Mouse (Mus musculus) midbrain, embryonic 10.5 days (tissue): ENCODE results near the gene Lipc. TPM values are rescaled to one million over a fixed set of nuclear protein-coding genes. Genes with fewer than 3 reads are reported as not detected.

Experiments
- DNase-seq: peaks from one replicate; pipeline ENCODE4 v3.0.0-alpha.2; 2017; ENCODE audit warnings: low spot score
- H3K27ac ChIP-seq: fragments of 300-500 bp; sonication (generic); replicated peaks from 2 replicates; pipeline ENCODE4 v1.5.1; 2016; ENCODE audit warnings: mild to moderate bottlenecking
- H3K27me3 ChIP-seq: fragments of 300-500 bp; sonication (generic); 2 replicates; pipeline ENCODE4 v1.6.1; 2016; ENCODE audit warnings: low read depth, mild to moderate bottlenecking; ENCODE audit not compliant: poor library complexity, severe bottlenecking
- H3K36me3 ChIP-seq: fragments of 300-500 bp; sonication (generic); 2 replicates; pipeline ENCODE4 v1.6.1; 2016; ENCODE audit warnings: mild to moderate bottlenecking, moderate library complexity
- H3K4me1 ChIP-seq: fragments of 300-500 bp; sonication (generic); 2 replicates; pipeline ENCODE4 v1.6.1; 2016
- H3K4me3 ChIP-seq: fragments of 300-500 bp; sonication (generic); 2 replicates; pipeline ENCODE4 v1.5.1; 2016; ENCODE audit warnings: mild to moderate bottlenecking, moderate library complexity
- H3K9me3 ChIP-seq: fragments of 300-500 bp; sonication (generic); replicated peaks from 2 replicates; pipeline ENCODE4 v1.6.1; 2016; ENCODE audit warnings: mild to moderate bottlenecking
- WGBS: fragments of 180-500 bp; shearing (Covaris S2); methylation state at CpG from one replicate; pipeline ENCODE4 v1.1.7; 2016; 5-methylcytosine and 5-hydroxymethylcytosine counted together
- polyA plus RNA-seq: library from polyadenylated mRNA; unstranded; fragments of >200 nt; fragmentation: Nextera tagmentation; extraction: Ambion mirVana; gene quantifications from 2 replicates; pipeline ENCODE4 v1.2.1, GENCODE M21; 2016

Lipc gene
- polyA plus RNA-seq, 1 experiment from 2014 or later: not detected

- Histone ChIP-seq H3K27me3 (no peaks in the 10 kb centered on the region), H3K4me1 (peaks cover 16% of the 10 kb centered on the region), H3K4me3 (no peak overlapping the region), H3K36me3 (no peaks in the 10 kb centered on the region), H3K27ac (peak overlapping the region; percentile 68), H3K9me3 (no peaks in the 10 kb centered on the region)
- no peak for DNase-seq
- WGBS: 74% methylated on average over 14 of the region's 14 CpGs
Observed at GRCm38 (mm10) chr9:70816701-70817305, 135.2 kb downstream of the Lipc start.

- H3K4me1 ChIP-seq: peaks cover 35% of the 10 kb centered on the region
- WGBS: 95% methylated on average over 12 of the region's 12 CpGs
- no peaks in the 10 kb centered on the region for H3K36me3 ChIP-seq
- no peaks in the 10 kb centered on the region for H3K9me3 ChIP-seq
- DNase-seq: no peak
- H3K27ac ChIP-seq: no peak overlapping the region
- H3K4me3 ChIP-seq: no peak overlapping the region
- H3K27me3 ChIP-seq: no peaks in the 10 kb centered on the region
Observed at GRCm38 (mm10) chr9:70812551-70812950, 139.5 kb downstream of the Lipc start.

GRCm38 (mm10) chr9:70807714-70808113, 144.3 kb downstream of the Lipc start:
- DNase-seq: no peak
- Histone ChIP-seq H3K9me3 (no peaks in the 10 kb centered on the region), H3K4me1 (peaks cover 20% of the 10 kb centered on the region), H3K27ac (peak overlapping the region; percentile 28; the same call in 1 of the 2 replicates), H3K27me3 (no peaks in the 10 kb centered on the region), H3K4me3 (no peak overlapping the region), H3K36me3 (no peaks in the 10 kb centered on the region)
- 78% methylated on average over 11 of the region's 11 CpGs for WGBS

GRCm38 (mm10) chr9:70806069-70806468, 146.0 kb downstream of the Lipc start:
- H3K4me3 ChIP-seq: no peak overlapping the region
- DNase-seq: no peak
- H3K27ac ChIP-seq: no peak overlapping the region
- no peaks in the 10 kb centered on the region for H3K36me3 ChIP-seq
- no peaks in the 10 kb centered on the region for H3K9me3 ChIP-seq
- H3K27me3 ChIP-seq: no peaks in the 10 kb centered on the region
- peaks cover 26% of the 10 kb centered on the region for H3K4me1 ChIP-seq
- 83% methylated on average over 1 of the region's 1 CpGs for WGBS

- no peaks in the 10 kb centered on the region for H3K36me3 ChIP-seq
- DNase-seq: no peak
- no peak overlapping the region for H3K4me3 ChIP-seq
- H3K27me3 ChIP-seq: no peaks in the 10 kb centered on the region
- H3K9me3 ChIP-seq: no peaks in the 10 kb centered on the region
- WGBS: 81% methylated on average over 3 of the region's 3 CpGs
- H3K27ac ChIP-seq: no peak overlapping the region
- H3K4me1 ChIP-seq: peaks cover 16% of the 10 kb centered on the region
Observed at GRCm38 (mm10) chr9:70802816-70803215, 149.2 kb downstream of the Lipc start.

- H3K36me3 ChIP-seq: no peaks in the 10 kb centered on the region
- H3K27ac ChIP-seq: no peak overlapping the region
- H3K27me3 ChIP-seq: no peaks in the 10 kb centered on the region
- DNase-seq: no peak
- no peak overlapping the region for H3K4me3 ChIP-seq
- WGBS: 85% methylated on average over 3 of the region's 3 CpGs
- no peaks in the 10 kb centered on the region for H3K9me3 ChIP-seq
- H3K4me1 ChIP-seq: peaks cover 14% of the 10 kb centered on the region
Observed at GRCm38 (mm10) chr9:70801761-70802160, 150.3 kb downstream of the Lipc start.

- DNase-seq: no peak
- Histone ChIP-seq H3K27me3 (no peaks in the 10 kb centered on the region), H3K4me3 (no peak overlapping the region)
Observed at GRCm38 (mm10) chr9:70800588-70801315, 151.3 kb downstream of the Lipc start.

GRCm38 (mm10) chr9:70795439-70795757, 156.6 kb downstream of the Lipc start:
- DNase-seq: no peak
- H3K27ac ChIP-seq: no peak overlapping the region
- WGBS: 61% methylated on average over 2 of the region's 2 CpGs
- H3K4me3 ChIP-seq: no peak overlapping the region
- H3K36me3 ChIP-seq: no peaks in the 10 kb centered on the region
- H3K4me1 ChIP-seq: peaks cover under 1% of the 10 kb centered on the region
- no peaks in the 10 kb centered on the region for H3K27me3 ChIP-seq
- H3K9me3 ChIP-seq: no peaks in the 10 kb centered on the region

More at GRCm38 (mm10) chr9:70800588-70801315, 151.3 kb downstream of the Lipc start:
- Histone ChIP-seq H3K27ac (no peak overlapping the region), H3K9me3 (no peaks in the 10 kb centered on the region), H3K4me1 (peaks cover 14% of the 10 kb centered on the region), H3K36me3 (no peaks in the 10 kb centered on the region)
- 76% methylated on average over 8 of the region's 8 CpGs for whole genome bisulfite sequencing

GRCm38 (mm10) chr9:70794643-70795438, 157.2 kb downstream of the Lipc start:
- no peaks in the 10 kb centered on the region for H3K9me3 ChIP-seq
- no peak for DNase-seq
- H3K4me3 ChIP-seq: no peak overlapping the region
- H3K27ac ChIP-seq: no peak overlapping the region
- H3K27me3 ChIP-seq: no peaks in the 10 kb centered on the region
- no peaks in the 10 kb centered on the region for H3K36me3 ChIP-seq
- 85% methylated on average over 15 of the region's 15 CpGs for WGBS
- H3K4me1 ChIP-seq: no peaks in the 10 kb centered on the region

- no peak for DNase-seq
- Histone ChIP-seq H3K36me3 (no peaks in the 10 kb centered on the region), H3K27me3 (no peaks in the 10 kb centered on the region), H3K4me1 (no peaks in the 10 kb centered on the region), H3K4me3 (no peak overlapping the region), H3K27ac (no peak overlapping the region), H3K9me3 (no peaks in the 10 kb centered on the region)
- 87% methylated on average over 4 of the region's 4 CpGs for WGBS
Observed at GRCm38 (mm10) chr9:70790621-70791020, 161.4 kb downstream of the Lipc start.

- H3K4me1 ChIP-seq: no peaks in the 10 kb centered on the region
- WGBS: 79% methylated on average over 7 of the region's 7 CpGs
- H3K36me3 ChIP-seq: no peaks in the 10 kb centered on the region
- H3K27ac ChIP-seq: no peak overlapping the region
- no peak for DNase-seq
- H3K4me3 ChIP-seq: no peak overlapping the region
- H3K9me3 ChIP-seq: no peaks in the 10 kb centered on the region
- no peaks in the 10 kb centered on the region for H3K27me3 ChIP-seq
Observed at GRCm38 (mm10) chr9:70788705-70789104, 163.3 kb downstream of the Lipc start.

- Histone ChIP-seq H3K36me3 (peaks cover 23% of the 10 kb centered on the region), H3K9me3 (no peaks in the 10 kb centered on the region), H3K27me3 (no peaks in the 10 kb centered on the region), H3K27ac (no peak overlapping the region), H3K4me1 (no peaks in the 10 kb centered on the region), H3K4me3 (no peak overlapping the region)
- 75% methylated on average over 3 of the region's 3 CpGs for WGBS
- DNase-seq: no peak
Observed at GRCm38 (mm10) chr9:70782191-70782590, 169.8 kb downstream of the Lipc start.

GRCm38 (mm10) chr9:70775517-70775916, 176.5 kb downstream of the Lipc start:
- WGBS: 95% methylated on average over 2 of the region's 2 CpGs
- Histone ChIP-seq H3K27ac (no peak overlapping the region), H3K36me3 (peaks cover 47% of the 10 kb centered on the region), H3K9me3 (no peaks in the 10 kb centered on the region), H3K4me1 (peaks cover 3% of the 10 kb centered on the region; the same call in 1 of the 2 replicates), H3K4me3 (no peak overlapping the region), H3K27me3 (no peaks in the 10 kb centered on the region)
- DNase-seq: no peak
